12 mouse cellular contexts compared by ENCODE assay signal in the genomic region with DNA sequence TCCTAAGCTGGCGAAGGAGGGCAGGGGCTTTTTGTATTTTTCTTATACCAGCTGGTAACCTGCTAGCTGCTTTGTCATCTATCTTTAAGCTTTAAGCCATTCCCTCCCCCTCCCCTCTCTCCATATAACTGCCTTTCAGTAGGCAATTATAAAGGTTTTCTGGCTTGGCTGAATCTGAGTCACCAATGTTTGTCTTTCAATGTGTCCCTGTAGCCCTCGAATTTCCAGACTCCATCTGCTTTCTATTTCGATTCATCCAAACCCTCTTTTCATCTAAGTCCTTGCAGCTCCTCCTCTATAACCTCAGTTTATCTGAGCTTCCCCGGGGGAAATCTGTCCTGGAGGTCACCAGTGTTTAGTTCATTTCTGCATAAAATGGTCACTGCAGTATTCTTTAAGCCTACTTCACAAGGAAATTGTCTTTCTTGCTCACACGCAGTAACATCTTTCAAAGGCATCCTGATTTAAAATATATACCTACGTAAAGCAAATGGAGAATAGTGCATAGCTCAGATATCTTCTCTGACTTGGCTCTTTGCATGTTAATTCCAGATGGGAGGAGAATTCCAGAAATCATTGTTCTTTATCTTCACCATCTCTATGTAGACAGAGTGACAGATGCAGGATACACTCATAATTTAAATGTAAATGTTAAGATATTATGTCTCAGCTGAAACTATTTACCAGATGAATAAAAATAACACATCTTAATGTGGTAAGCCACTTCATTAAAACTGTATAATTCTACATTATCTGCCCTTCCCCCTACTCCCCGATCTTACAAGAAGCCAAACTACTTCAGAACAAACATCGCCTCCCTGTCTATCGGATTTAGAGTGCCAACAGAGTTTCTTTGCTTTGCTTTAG.
DNase-seq lines count a peak whose midpoint lies in the region; ATAC-seq and TF ChIP-seq lines count a peak whose summit lies in the region.
"Had no signal": no experiment of that assay in that cellular context is flagged by ENCODE, and none has a peak within 500 bp of the region (broad histone marks: within the 10 kb centered on the region; RNA-seq: fewer than 3 reads in every experiment).

No protein-coding gene starts in this region.

- TF ChIP-seq POLR2A in embryonic fibroblast, embryonic 13.5 days (IDR thresholded peaks at IDR 0.05; ENCODE audit: low read depth, low read length), result no peak
- TF ChIP-seq POLR2A in myocyte (IDR thresholded peaks at IDR 0.05; ENCODE audit: insufficient read length, low read depth), result no peak

- H3K79me2 ChIP-seq in myocyte (ENCODE audit: control insufficient read depth, insufficient read depth), result no peaks in the 10 kb centered on the region

- no peak for TF ChIP-seq CTCF in hindbrain, postnatal 0 days (IDR thresholded peaks at IDR 0.05; ENCODE audit: low read depth)
- no peak for TF ChIP-seq CTCF in embryonic fibroblast, embryonic 13.5 days (IDR thresholded peaks at IDR 0.05; ENCODE audit: borderline replicate concordance, insufficient read depth, low read length)

- 56% methylated on average over 9 of the region's 9 CpGs for WGBS in hindbrain, embryonic 10.5 days
- 64% methylated on average over 9 of the region's 9 CpGs for WGBS in hindbrain, postnatal 0 days
- WGBS in midbrain, embryonic 12.5 days, result 40% methylated on average over 9 of the region's 9 CpGs
- 42% methylated on average over 9 of the region's 9 CpGs for WGBS in midbrain, embryonic 16.5 days
- WGBS in intestine, embryonic 16.5 days, result 48% methylated on average over 9 of the region's 9 CpGs

- H3K27me3 ChIP-seq in hindbrain, embryonic 10.5 days (ENCODE audit: insufficient read depth, poor library complexity, severe bottlenecking), result no peaks in the 10 kb centered on the region
- no peaks in the 10 kb centered on the region for H3K27me3 ChIP-seq in hindbrain, postnatal 0 days (ENCODE audit: insufficient read depth, low read length)
- H3K27me3 ChIP-seq in midbrain, embryonic 12.5 days, result no peaks in the 10 kb centered on the region
- H3K27me3 ChIP-seq in midbrain, embryonic 16.5 days (ENCODE audit: control insufficient read depth, insufficient read depth, low read depth, low read length), result no peaks in the 10 kb centered on the region
- H3K27me3 ChIP-seq in myocyte (ENCODE audit: control insufficient read depth, insufficient read depth, insufficient read length), result no peaks in the 10 kb centered on the region
- no peaks in the 10 kb centered on the region for H3K27me3 ChIP-seq in intestine, embryonic 16.5 days (replicated peaks; ENCODE audit: control insufficient read depth, insufficient read depth, low read length)
- H3K27me3 ChIP-seq: stomach, embryonic 15.5 days had no signal

- no peak overlapping the region for H3K9ac ChIP-seq in hindbrain, postnatal 0 days (replicated peaks; ENCODE audit: low read length)
- H3K9ac ChIP-seq in midbrain, embryonic 12.5 days (replicated peaks), result no peak overlapping the region
- H3K9ac ChIP-seq in midbrain, embryonic 16.5 days (ENCODE audit: low read depth, low read length), result no peak overlapping the region
- H3K9ac ChIP-seq in intestine, embryonic 16.5 days (ENCODE audit: low read depth, low read length), result no peak overlapping the region
- H3K9ac ChIP-seq: stomach, embryonic 15.5 days had no signal

- ATAC-seq in hindbrain, postnatal 0 days, result no peak
- ATAC-seq in midbrain, embryonic 12.5 days (ENCODE audit: low FRiP score, low read depth), result peak; percentile 71
- ATAC-seq in midbrain, embryonic 16.5 days, result no peak
- ATAC-seq in intestine, embryonic 16.5 days, result no peak

- H3K9me3 ChIP-seq in hindbrain, embryonic 10.5 days, result no peaks in the 10 kb centered on the region
- H3K9me3 ChIP-seq in hindbrain, postnatal 0 days (ENCODE audit: low read length), result no peaks in the 10 kb centered on the region
- no peaks in the 10 kb centered on the region for H3K9me3 ChIP-seq in midbrain, embryonic 12.5 days
- no peaks in the 10 kb centered on the region for H3K9me3 ChIP-seq in midbrain, embryonic 16.5 days (replicated peaks; ENCODE audit: control insufficient read depth, low read length, poor library complexity, severe bottlenecking)
- H3K9me3 ChIP-seq in intestine, embryonic 16.5 days (ENCODE audit: control insufficient read depth, low read length), result no peaks in the 10 kb centered on the region
- H3K9me3 ChIP-seq: stomach, embryonic 15.5 days had no signal

- H3K4me2 ChIP-seq in hindbrain, postnatal 0 days (ENCODE audit: low read depth, low read length), result no peak overlapping the region
- H3K4me2 ChIP-seq in midbrain, embryonic 12.5 days (replicated peaks), result no peak overlapping the region
- no peak overlapping the region for H3K4me2 ChIP-seq in midbrain, embryonic 16.5 days (ENCODE audit: low read length)
- H3K4me2 ChIP-seq in myocyte (ENCODE audit: low read depth), result peak overlapping the region; percentile 20
- no peak overlapping the region for H3K4me2 ChIP-seq in intestine, embryonic 16.5 days (ENCODE audit: low read depth, low read length)
- H3K4me2 ChIP-seq: stomach, embryonic 15.5 days had no signal

- peak overlapping the region; percentile 16; the same call in 1 of the 2 replicates for H3K27ac ChIP-seq in hindbrain, embryonic 10.5 days
- H3K27ac ChIP-seq in hindbrain, postnatal 0 days, result no peak overlapping the region
- peak overlapping the region; percentile 60 for H3K27ac ChIP-seq in midbrain, embryonic 12.5 days (replicated peaks)
- no peak overlapping the region for H3K27ac ChIP-seq in midbrain, embryonic 16.5 days (ENCODE audit: low read length)
- H3K27ac ChIP-seq in embryonic fibroblast, embryonic 13.5 days (ENCODE audit: insufficient read depth, low read length), result peak overlapping the region; percentile 86
- no peak overlapping the region for H3K27ac ChIP-seq in intestine, embryonic 16.5 days (ENCODE audit: low read length)
- H3K27ac ChIP-seq: macrophage; stomach, embryonic 15.5 days had no signal

- no peak overlapping the region for H3K4me3 ChIP-seq in hindbrain, embryonic 10.5 days
- H3K4me3 ChIP-seq in hindbrain, postnatal 0 days (ENCODE audit: low read length), result no peak overlapping the region
- H3K4me3 ChIP-seq in midbrain, embryonic 12.5 days, result no peak overlapping the region
- H3K4me3 ChIP-seq in midbrain, embryonic 16.5 days (ENCODE audit: low read depth, low read length), result no peak overlapping the region
- H3K4me3 ChIP-seq in embryonic fibroblast, embryonic 13.5 days (ENCODE audit: insufficient read depth, low read length), result no peak overlapping the region
- H3K4me3 ChIP-seq in myocyte, result no peak overlapping the region
- H3K4me3 ChIP-seq in intestine, embryonic 16.5 days (ENCODE audit: low read length), result no peak overlapping the region
- H3K4me3 ChIP-seq: stomach, embryonic 15.5 days had no signal

- peak; percentile 9 for DNase-seq in hindbrain, embryonic 10.5 days (ENCODE audit: low spot score)
- DNase-seq in hindbrain, postnatal 0 days (ENCODE audit: low spot score), result no peak
- DNase-seq in right cerebral cortex, postnatal 4 days, result no peak
- DNase-seq: heart, adult 11 months; left cerebral cortex, postnatal 4 days had no signal

- no peaks in the 10 kb centered on the region for H3K36me3 ChIP-seq in hindbrain, embryonic 10.5 days
- H3K36me3 ChIP-seq in hindbrain, postnatal 0 days (ENCODE audit: insufficient read depth, low read length), result no peaks in the 10 kb centered on the region
- H3K36me3 ChIP-seq in midbrain, embryonic 12.5 days, result no peaks in the 10 kb centered on the region
- no peaks in the 10 kb centered on the region for H3K36me3 ChIP-seq in midbrain, embryonic 16.5 days (ENCODE audit: control insufficient read depth, insufficient read depth, low read length)
- no peaks in the 10 kb centered on the region for H3K36me3 ChIP-seq in myocyte (ENCODE audit: control insufficient read depth, insufficient read depth)
- H3K36me3 ChIP-seq in intestine, embryonic 16.5 days (ENCODE audit: control insufficient read depth, insufficient read depth, low read length), result no peaks in the 10 kb centered on the region
- H3K36me3 ChIP-seq: stomach, embryonic 15.5 days had no signal

- no peak overlapping the region for H3ac ChIP-seq in myocyte (ENCODE audit: control insufficient read depth, insufficient read length)

- no peaks in the 10 kb centered on the region for H3K4me1 ChIP-seq in hindbrain, embryonic 10.5 days (replicated peaks)
- H3K4me1 ChIP-seq in hindbrain, postnatal 0 days (ENCODE audit: insufficient read depth, low read length), result no peaks in the 10 kb centered on the region
- H3K4me1 ChIP-seq in midbrain, embryonic 12.5 days, result peaks cover 4% of the 10 kb centered on the region; the same call in 1 of the 2 replicates
- no peaks in the 10 kb centered on the region for H3K4me1 ChIP-seq in midbrain, embryonic 16.5 days (ENCODE audit: control insufficient read depth, insufficient read depth, low read length)
- no peaks in the 10 kb centered on the region; the same call in 1 of the 2 replicates for H3K4me1 ChIP-seq in embryonic fibroblast, embryonic 13.5 days (ENCODE audit: control insufficient read depth, insufficient read depth, low read length)
- no peaks in the 10 kb centered on the region for H3K4me1 ChIP-seq in intestine, embryonic 16.5 days (ENCODE audit: control insufficient read depth, insufficient read depth, low read length)
- H3K4me1 ChIP-seq: stomach, embryonic 15.5 days had no signal

TF ChIP-seq in myocyte, 11 proteins besides CTCF, POLR2A, EP300 and RAD21:
- no peak for TF ChIP-seq TCF12 (IDR thresholded peaks at IDR 0.05; ENCODE audit: insufficient read depth, poor library complexity, severe bottlenecking)

Comparison
In these comparisons a context has a peak if more than half of its experiments do, and no peak if none do; other contexts are left out.
1. H3K27ac ChIP-seq: peak in hindbrain, embryonic 10.5 days (single experiment), midbrain, embryonic 12.5 days (single experiment) and embryonic fibroblast, embryonic 13.5 days (single experiment); none in hindbrain, postnatal 0 days (single experiment), midbrain, embryonic 16.5 days (single experiment) and intestine, embryonic 16.5 days (single experiment).